Mouse (Mus musculus) lung, adult 2 months (tissue): ENCODE data around the gene Pan3.

Source experiments
- CTCF ChIP-seq: fragments of 200-500 bp; IDR thresholded peaks from 2 replicates; pipeline ENCODE4 v1.5.1; 2011; ENCODE audit warnings: mild to moderate bottlenecking, low read length, control low read depth; ENCODE audit not compliant: insufficient read depth
- POLR2A ChIP-seq: fragments of 200-500 bp; IDR thresholded peaks from 2 replicates; pipeline ENCODE4 v1.6.1; 2011; ENCODE audit warnings: low read depth, mild to moderate bottlenecking, control low read depth, low read length, borderline replicate concordance; ENCODE audit errors: extremely low read depth

- TF ChIP-seq CTCF (no peak), POLR2A (no peak)
Observed at GRCm38 (mm10) chr5:147471163-147471562, 41.2 kb downstream of the Pan3 start.
